Comparison of ENCODE assay signal across 20 mouse cellular contexts in the genomic region with DNA sequence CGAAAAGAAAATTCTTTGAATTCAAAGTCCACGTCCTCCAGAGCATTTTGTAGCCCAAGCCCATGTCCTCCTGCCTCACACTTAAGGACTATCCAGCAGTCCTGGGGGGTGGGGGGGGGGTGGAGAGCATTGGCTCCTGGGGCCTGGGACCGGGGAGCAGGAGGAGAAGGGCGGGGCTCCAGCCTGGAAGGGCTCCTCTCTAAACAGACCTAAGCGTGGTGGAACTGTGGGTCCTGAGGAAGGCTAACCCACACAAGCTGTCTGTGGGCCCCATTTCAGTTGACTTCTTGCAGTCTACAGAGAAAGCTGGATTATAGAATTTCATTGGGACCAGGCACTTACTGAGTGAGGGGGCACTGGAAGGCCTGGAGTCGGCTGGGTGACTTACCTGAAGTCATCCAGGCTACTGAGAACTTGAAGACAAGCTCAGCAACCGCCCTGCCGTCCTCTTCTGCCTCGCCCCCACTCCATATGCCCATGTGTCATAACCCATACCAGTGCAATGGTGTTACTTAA. TPM values are rescaled to one million over a fixed set of nuclear protein-coding genes. Genes with fewer than 3 reads are reported as not detected.
DNase-seq lines count a peak whose midpoint lies in the region; ATAC-seq and TF ChIP-seq lines count a peak whose summit lies in the region.
"Had no signal": no experiment of that assay in that cellular context is flagged by ENCODE, and none has a peak within 500 bp of the region (broad histone marks: within the 10 kb centered on the region; RNA-seq: fewer than 3 reads in every experiment).

No protein-coding gene starts in this region.

- WGBS in forebrain, embryonic 12.5 days = under 1% methylated on average over 9 of the region's 9 CpGs
- 7% methylated on average over 9 of the region's 9 CpGs for WGBS in hindbrain, embryonic 13.5 days
- 10% methylated on average over 9 of the region's 9 CpGs for WGBS in midbrain, embryonic 15.5 days

- DNase-seq in brain, embryonic 14.5 days (ENCODE audit: low read depth) = peak; percentile 65
- DNase-seq in layer of hippocampus, adult 18-20 months (ENCODE audit: low spot score in 2 of 2) = no peak
- no peak for DNase-seq in urinary bladder, postnatal 14 days (ENCODE audit: low spot score)
- no peak for DNase-seq in left cerebral cortex, adult 11 months (ENCODE audit: low spot score)
- no peak for DNase-seq in urinary bladder, adult 2 months (ENCODE audit: low spot score)
- DNase-seq: cerebellum, adult 11-12 months; gastrocnemius, postnatal 14 days; heart, postnatal 10 days; kidney, postnatal 10 days; layer of hippocampus, adult 9-11 months; right cerebral cortex, postnatal 25 days had no signal

- no peaks in the 10 kb centered on the region for H3K36me3 ChIP-seq in forebrain, embryonic 12.5 days (replicated peaks)
- no peaks in the 10 kb centered on the region for H3K36me3 ChIP-seq in hindbrain, embryonic 13.5 days
- H3K36me3 ChIP-seq in midbrain, embryonic 15.5 days (replicated peaks) = no peaks in the 10 kb centered on the region
- H3K36me3 ChIP-seq: intestine, embryonic 15.5 days had no signal

- peak overlapping the region; percentile 98 for H3K9ac ChIP-seq in forebrain, embryonic 12.5 days
- H3K9ac ChIP-seq in hindbrain, embryonic 13.5 days = peak overlapping the region; percentile 43
- H3K9ac ChIP-seq in midbrain, embryonic 15.5 days = no peak overlapping the region
- H3K9ac ChIP-seq: intestine, embryonic 15.5 days had no signal

- peak overlapping the region; percentile 99 for H3K27ac ChIP-seq in forebrain, embryonic 12.5 days
- H3K27ac ChIP-seq in hindbrain, embryonic 13.5 days = peak overlapping the region; percentile 71
- peak overlapping the region; percentile 18; the same call in 1 of the 2 replicates for H3K27ac ChIP-seq in midbrain, embryonic 15.5 days
- H3K27ac ChIP-seq: intestine, embryonic 15.5 days had no signal

- TF ChIP-seq POLR2A in brain, embryonic 14.5 days (IDR thresholded peaks at IDR 0.05; ENCODE audit: borderline replicate concordance, extremely low read depth, insufficient read depth, insufficient read length, poor library complexity, severe bottlenecking) = no peak

- H3K9me3 ChIP-seq in forebrain, embryonic 12.5 days = no peaks in the 10 kb centered on the region
- H3K9me3 ChIP-seq in hindbrain, embryonic 13.5 days = no peaks in the 10 kb centered on the region
- H3K9me3 ChIP-seq in midbrain, embryonic 15.5 days = no peaks in the 10 kb centered on the region
- H3K9me3 ChIP-seq: intestine, embryonic 15.5 days had no signal

- H3K4me3 ChIP-seq in forebrain, embryonic 12.5 days (replicated peaks) = peak overlapping the region; percentile 23
- H3K4me3 ChIP-seq in hindbrain, embryonic 13.5 days = no peak overlapping the region
- H3K4me3 ChIP-seq in midbrain, embryonic 15.5 days = no peak overlapping the region
- H3K4me3 ChIP-seq: intestine, embryonic 15.5 days had no signal

- peak; percentile 47; the same call in 1 of the 2 replicates for ATAC-seq in forebrain, embryonic 12.5 days (ENCODE audit: low FRiP score)
- ATAC-seq in hindbrain, embryonic 13.5 days (ENCODE audit: low FRiP score) = no peak
- 0 out of 2 replicates have a peak, but pooled peaks have one; percentile 45 for ATAC-seq in midbrain, embryonic 15.5 days (replicated peaks)
- ATAC-seq: intestine, embryonic 15.5 days; lung, postnatal 0 days had no signal

- H3K27me3 ChIP-seq in forebrain, embryonic 12.5 days = peaks cover 56% of the 10 kb centered on the region
- peaks cover 52% of the 10 kb centered on the region for H3K27me3 ChIP-seq in hindbrain, embryonic 13.5 days
- peaks cover 27% of the 10 kb centered on the region for H3K27me3 ChIP-seq in midbrain, embryonic 15.5 days (replicated peaks)

- TF ChIP-seq CTCF in brain, embryonic 14.5 days (IDR thresholded peaks at IDR 0.05; ENCODE audit: borderline replicate concordance, extremely low read depth, insufficient read depth, insufficient read length) = no peak

- peaks cover 71% of the 10 kb centered on the region for H3K4me1 ChIP-seq in forebrain, embryonic 12.5 days
- H3K4me1 ChIP-seq in hindbrain, embryonic 13.5 days (replicated peaks) = peaks cover 56% of the 10 kb centered on the region
- H3K4me1 ChIP-seq in midbrain, embryonic 15.5 days = peaks cover 32% of the 10 kb centered on the region

- peak overlapping the region; percentile 88 for H3K4me2 ChIP-seq in forebrain, embryonic 12.5 days
- peak overlapping the region; percentile 86 for H3K4me2 ChIP-seq in hindbrain, embryonic 13.5 days
- peak overlapping the region; percentile 19; the same call in 1 of the 2 replicates for H3K4me2 ChIP-seq in midbrain, embryonic 15.5 days
- H3K4me2 ChIP-seq: intestine, embryonic 15.5 days; liver, embryonic 11.5 days had no signal

RNA-seq across cellular contexts. Expression of gene Rhbg, which starts 55.9 kb away (rescaled TPM):
- polyA plus RNA-seq in brain, embryonic 14.5 days (2012; rRNA removed) = 0.45 and 0.73 TPM in 2 replicates
- polyA plus RNA-seq in forebrain, embryonic 12.5 days (2016; fragmentation: Nextera tagmentation; extraction: Ambion mirVana) = 0.28 TPM in 1 of 2 replicates, not detected in the other
- 0.22 and 0.32 TPM in 2 replicates for polyA plus RNA-seq in hindbrain, embryonic 13.5 days (2015; fragmentation: Nextera tagmentation; extraction: Ambion mirVana)
- polyA plus RNA-seq in midbrain, embryonic 15.5 days (2015; fragmentation: Nextera tagmentation; extraction: Ambion mirVana) = 0.14 TPM in 2 replicates
- total RNA-seq in layer of hippocampus, adult 18-20 months (2021) = not detected
- 3.9 and 4.8 TPM in 2 replicates for polyA plus RNA-seq in urinary bladder, adult 2 months (2012; rRNA removed)
- total RNA-seq: gastrocnemius, postnatal 14 days; heart, postnatal 10 days; left cerebral cortex, postnatal 36 days had no signal
- polyA plus RNA-seq: cortical plate, adult 2 months; frontal cortex, adult 2 months had no signal

RNA-seq across cellular contexts. Expression of gene Mef2d, which starts 56.4 kb away (rescaled TPM):
- polyA plus RNA-seq in brain, embryonic 14.5 days (2012; rRNA removed) = 46.2 and 54.8 TPM in 2 replicates
- polyA plus RNA-seq in forebrain, embryonic 12.5 days (2016; fragmentation: Nextera tagmentation; extraction: Ambion mirVana) = 17.7 and 20.3 TPM in 2 replicates
- polyA plus RNA-seq in hindbrain, embryonic 13.5 days (2015; fragmentation: Nextera tagmentation; extraction: Ambion mirVana) = 14.5 and 14.8 TPM in 2 replicates
- 23.2 and 25.3 TPM in 2 replicates for polyA plus RNA-seq in midbrain, embryonic 15.5 days (2015; fragmentation: Nextera tagmentation; extraction: Ambion mirVana)
- total RNA-seq in layer of hippocampus, adult 18-20 months (2021) = 100 to 1,000 TPM; 194 to 205 TPM
- polyA plus RNA-seq in urinary bladder, adult 2 months (2012; rRNA removed) = 34.6 and 51.0 TPM in 2 replicates

Comparison
In these comparisons a context has a peak if more than half of its experiments do, and no peak if none do; other contexts are left out.
1. H3K27ac ChIP-seq: peak in every context shown above with its lines; median percentile 99 in forebrain, embryonic 12.5 days; 71 in hindbrain, embryonic 13.5 days; 18 in midbrain, embryonic 15.5 days.
2. H3K4me2 ChIP-seq: peak in every context shown above with its lines; median percentile 88 in forebrain, embryonic 12.5 days; 86 in hindbrain, embryonic 13.5 days; 19 in midbrain, embryonic 15.5 days.